Mouse (Mus musculus) retina, postnatal 1 day (tissue): ENCODE results near the gene Nr6a1.

Source experiments
- DNase-seq: peaks from one replicate; pipeline ENCODE4 v3.0.0-alpha.2; 2012

Nr6a1 gene

GRCm38 (mm10) chr2:38866711-38867110, 60.8 kb downstream of the Nr6a1 start:
- DNase-seq: no peak

- DNase-seq: peak; percentile 63
Observed at GRCm38 (mm10) chr2:38864011-38864410, 63.5 kb downstream of the Nr6a1 start.

GRCm38 (mm10) chr2:38851797-38852196, 75.7 kb downstream of the Nr6a1 start:
- no peak for DNase-seq

- DNase-seq: no peak
Observed at GRCm38 (mm10) chr2:38846319-38846718, 81.2 kb downstream of the Nr6a1 start.

GRCm38 (mm10) chr2:38835489-38835888, 92.0 kb downstream of the Nr6a1 start:
- no peak for DNase-seq

GRCm38 (mm10) chr2:38831976-38832375, 95.5 kb downstream of the Nr6a1 start:
- DNase-seq: no peak

- DNase-seq: no peak
Observed at GRCm38 (mm10) chr2:38829521-38829920, 98.0 kb downstream of the Nr6a1 start.

GRCm38 (mm10) chr2:38827801-38828306, 99.6 kb downstream of the Nr6a1 start:
- no peak for DNase-seq

GRCm38 (mm10) chr2:38826189-38826588, 101.3 kb downstream of the Nr6a1 start:
- DNase-seq: peak; percentile 64

- peak; percentile 53 for DNase-seq
Observed at GRCm38 (mm10) chr2:38824791-38825768, 102.4 kb downstream of the Nr6a1 start.

- DNase-seq: peak; percentile 86
Observed at GRCm38 (mm10) chr2:38823912-38824583, 103.4 kb downstream of the Nr6a1 start.

GRCm38 (mm10) chr2:38823406-38823805, 104.1 kb downstream of the Nr6a1 start:
- DNase-seq: no peak

- DNase-seq: peak; percentile 94
Observed at GRCm38 (mm10) chr2:38822995-38823394, 104.5 kb downstream of the Nr6a1 start.

- no peak for DNase-seq
Observed at GRCm38 (mm10) chr2:38817487-38817886, 110.0 kb downstream of the Nr6a1 start.

GRCm38 (mm10) chr2:38797087-38797624, 130.3 kb downstream of the Nr6a1 start:
- peak; percentile 76 for DNase-seq

- DNase-seq: no peak
Observed at GRCm38 (mm10) chr2:38787338-38787737, 140.2 kb downstream of the Nr6a1 start.

GRCm38 (mm10) chr2:38786216-38786960, 141.1 kb downstream of the Nr6a1 start:
- peak; percentile 26 for DNase-seq

- DNase-seq: no peak
Observed at GRCm38 (mm10) chr2:38785113-38785512, 142.4 kb downstream of the Nr6a1 start.

- peak; percentile 15 for DNase-seq
Observed at GRCm38 (mm10) chr2:38784396-38784795, 143.1 kb downstream of the Nr6a1 start.

GRCm38 (mm10) chr2:38783364-38783763, 144.1 kb downstream of the Nr6a1 start:
- DNase-seq: no peak

GRCm38 (mm10) chr2:38782731-38783130, 144.8 kb downstream of the Nr6a1 start:
- no peak for DNase-seq

- DNase-seq: peak; percentile 51
Observed at GRCm38 (mm10) chr2:38781945-38782720, 145.4 kb downstream of the Nr6a1 start.
